Mouse (Mus musculus): ENCODE data around the gene Plcl1.
"Not testable (repeated sequence)": the region's sequence is repeated elsewhere in the genome, so short reads cannot be mapped to it uniquely, and the experiment has no call there.

The Plcl1 gene

GRCm38 (mm10) chr1:55437095-55437494, 31.4 kb downstream of the Plcl1 start:
- in situ Hi-C loops (cut with MboI, MseI), result loop anchor here in 1 of 2 experiments (10.0 kb wide), 1 partner anchor 512 kb away; the partner anchor contains the start of gene Ankrd44

GRCm38 (mm10) chr1:55438617-55439016, 32.9 kb downstream of the Plcl1 start:
- in situ Hi-C loops (cut with MboI, MseI), result loop anchor here in 1 of 2 experiments (10.0 kb wide), 1 partner anchor 514 kb away; the partner anchor contains the start of gene Ankrd44

- in situ Hi-C loops (cut with MboI, MseI), result no loop called here
Measured at GRCm38 (mm10) chr1:55445043-55445688, 39.4 kb downstream of the Plcl1 start.

- in situ Hi-C loops (cut with MboI, MseI), result no loop called here
Measured at GRCm38 (mm10) chr1:55445689-55446044, 39.9 kb downstream of the Plcl1 start.

GRCm38 (mm10) chr1:55446273-55446672, 40.6 kb downstream of the Plcl1 start:
- in situ Hi-C loops (cut with MboI, MseI), result no loop called here

- in situ Hi-C loops (cut with MboI, MseI), result no loop called here
Measured at GRCm38 (mm10) chr1:55446876-55447275, 41.2 kb downstream of the Plcl1 start.

- in situ Hi-C loops (cut with MboI, MseI), result no loop called here
Measured at GRCm38 (mm10) chr1:55447661-55448060, 41.9 kb downstream of the Plcl1 start.

GRCm38 (mm10) chr1:55448104-55448503, 42.4 kb downstream of the Plcl1 start:
- in situ Hi-C loops (cut with MboI, MseI), result no loop called here

GRCm38 (mm10) chr1:55449779-55450178, 44.1 kb downstream of the Plcl1 start:
- in situ Hi-C loops (cut with MboI, MseI), result no loop called here

- in situ Hi-C loops (cut with MboI, MseI), result no loop called here
Measured at GRCm38 (mm10) chr1:55454119-55454518, 48.4 kb downstream of the Plcl1 start.

GRCm38 (mm10) chr1:55462301-55462700, 56.6 kb downstream of the Plcl1 start:
- in situ Hi-C loops (cut with MboI, MseI), result no loop called here

GRCm38 (mm10) chr1:55473756-55474155, 68.0 kb downstream of the Plcl1 start:
- in situ Hi-C loops (cut with MboI, MseI), result no loop called here

- in situ Hi-C loops (cut with MboI, MseI), result no loop called here
Measured at GRCm38 (mm10) chr1:55474976-55475375, 69.3 kb downstream of the Plcl1 start.

GRCm38 (mm10) chr1:55487371-55487770, 81.7 kb downstream of the Plcl1 start:
- in situ Hi-C loops (cut with MboI, MseI), result not testable (repeated sequence)

- in situ Hi-C loops (cut with MboI, MseI), result no loop called here
Measured at GRCm38 (mm10) chr1:55488261-55488660, 82.5 kb downstream of the Plcl1 start.

GRCm38 (mm10) chr1:55489355-55489754, 83.6 kb downstream of the Plcl1 start:
- in situ Hi-C loops (cut with MboI, MseI), result no loop called here

GRCm38 (mm10) chr1:55499872-55500271, 94.2 kb downstream of the Plcl1 start:
- in situ Hi-C loops (cut with MboI, MseI), result no loop called here

- in situ Hi-C loops (cut with MboI, MseI), result no loop called here
Measured at GRCm38 (mm10) chr1:55500981-55501682, 95.4 kb downstream of the Plcl1 start.

- in situ Hi-C loops (cut with MboI, MseI), result no loop called here
Measured at GRCm38 (mm10) chr1:55505811-55506210, 100.1 kb downstream of the Plcl1 start.

GRCm38 (mm10) chr1:55507061-55507460, 101.3 kb downstream of the Plcl1 start:
- in situ Hi-C loops (cut with MboI, MseI), result no loop called here

GRCm38 (mm10) chr1:55509587-55509986, 103.9 kb downstream of the Plcl1 start:
- in situ Hi-C loops (cut with MboI, MseI), result no loop called here

- in situ Hi-C loops (cut with MboI, MseI), result no loop called here
Measured at GRCm38 (mm10) chr1:55512165-55512564, 106.4 kb downstream of the Plcl1 start.

- in situ Hi-C loops (cut with MboI, MseI), result not testable (repeated sequence)
Measured at GRCm38 (mm10) chr1:55512799-55513198, 107.1 kb downstream of the Plcl1 start.
